Mouse (Mus musculus): Measurements from ENCODE around the gene Olfr1032.

GRCm38 (mm10) chr2:86005240-86005639 lies at the start of gene Olfr1032:
- TF ChIP-seq CTCF (IDR thresholded peaks at IDR 0.05; ENCODE audit: extremely low read depth, insufficient read length, insufficient replicate concordance, low read depth, low read length) (no peak), POLR2A (IDR thresholded peaks at IDR 0.05; ENCODE audit: low read depth, low read length) (no peak)
